Mouse (Mus musculus): Measurements from ENCODE around the gene Gpr180.

Gpr180 gene

GRCm38 (mm10) chr14:118207347-118207746 lies 70.4 kb downstream of the Gpr180 start:
- DNase-seq (ENCODE audit: low read depth, low spot score), result no peak

- DNase-seq (ENCODE audit: low read depth, low spot score), result no peak
Measured at GRCm38 (mm10) chr14:118209642-118210041, 72.7 kb downstream of the Gpr180 start.

GRCm38 (mm10) chr14:118212188-118212804 lies 75.3 kb downstream of the Gpr180 start:
- no peak for DNase-seq (ENCODE audit: low read depth, low spot score)
